Mouse (Mus musculus) midbrain, postnatal 0 days (tissue): ENCODE measurements around the gene Atp1b1. TPM values are rescaled to one million over a fixed set of nuclear protein-coding genes. Genes with fewer than 3 reads are reported as not detected.

Experiments
- ATAC-seq: fragments of 200-750 bp; cut with Nextera tagmentation; 2 replicates; pipeline ENCODE4 v1.8.0; 2017; ENCODE audit warnings: moderate number of reproducible peaks, mild to moderate bottlenecking, moderate TSS enrichment, moderate library complexity; ENCODE audit not compliant: low FRiP score
- DNase-seq: peaks from one replicate; pipeline ENCODE4 v3.0.0-alpha.2; 2015; ENCODE audit warnings: low spot score
- H3K27ac ChIP-seq: fragments of 300-500 bp; sonication (generic); 2 replicates; pipeline ENCODE4 v1.5.1; 2014; ENCODE audit warnings: low read depth, mild to moderate bottlenecking, low read length, mixed read lengths
- H3K27me3 ChIP-seq: fragments of 300-500 bp; sonication (generic); 2 replicates; pipeline ENCODE4 v1.6.1; 2014; ENCODE audit warnings: low read length, control low read depth, mixed read lengths; ENCODE audit not compliant: insufficient read depth
- H3K36me3 ChIP-seq: fragments of 300-500 bp; sonication (generic); 2 replicates; pipeline ENCODE4 v1.6.1; 2014; ENCODE audit warnings: low read length, control low read depth, mixed read lengths; ENCODE audit not compliant: insufficient read depth
- H3K4me1 ChIP-seq: fragments of 300-500 bp; sonication (generic); 2 replicates; pipeline ENCODE4 v1.6.1; 2014; ENCODE audit warnings: mild to moderate bottlenecking, control low read depth, antibody characterized with exemption, low read length, mixed read lengths; ENCODE audit not compliant: insufficient read depth
- H3K4me2 ChIP-seq: fragments of 300-500 bp; sonication (generic); 2 replicates; pipeline ENCODE4 v1.6.1; 2014; ENCODE audit warnings: low read depth, mild to moderate bottlenecking, low read length, mixed read lengths; ENCODE audit not compliant: poor library complexity, severe bottlenecking
- H3K4me3 ChIP-seq: fragments of 300-500 bp; sonication (generic); 2 replicates; pipeline ENCODE4 v1.5.1; 2014; ENCODE audit warnings: low read depth, mild to moderate bottlenecking, low read length, moderate library complexity
- H3K9ac ChIP-seq: fragments of 300-500 bp; sonication (generic); replicated peaks from 2 replicates; pipeline ENCODE4 v1.6.1; 2014; ENCODE audit warnings: mild to moderate bottlenecking, low read length, moderate library complexity, mixed read lengths; ENCODE audit not compliant: poor library complexity, severe bottlenecking
- H3K9me3 ChIP-seq: fragments of 300-500 bp; sonication (generic); 2 replicates; pipeline ENCODE4 v1.6.1; 2016; ENCODE audit warnings: low read length, control low read depth
- CTCF ChIP-seq: IDR thresholded peaks from 2 replicates; pipeline ENCODE4 v1.5.1; 2016; ENCODE audit warnings: antibody characterized with exemption, mild to moderate bottlenecking
- WGBS: fragments of 180-500 bp; shearing (Covaris S2); extraction: QIAGEN DNeasy Blood & Tissue Kit; methylation state at CpG from one replicate; pipeline ENCODE4 v1.1.7; 2014; 5-methylcytosine and 5-hydroxymethylcytosine counted together
- polyA plus RNA-seq: library from polyadenylated mRNA; unstranded; fragments of >200 nt; fragmentation: Nextera tagmentation; extraction: Ambion mirVana; gene quantifications from 2 replicates; pipeline ENCODE4 v1.2.1, GENCODE M21; 2015
- total RNA-seq: library from RNA; depleted of rRNA; stranded (reverse); fragments of >200 nt; gene quantifications from 2 replicates; pipeline ENCODE4 v1.2.3, GENCODE M21; 2014; rRNA removed

Atp1b1 gene
- 328 and 361 TPM in 2 replicates for total RNA-seq
- polyA plus RNA-seq: 530 and 541 TPM in 2 replicates

DNA sequence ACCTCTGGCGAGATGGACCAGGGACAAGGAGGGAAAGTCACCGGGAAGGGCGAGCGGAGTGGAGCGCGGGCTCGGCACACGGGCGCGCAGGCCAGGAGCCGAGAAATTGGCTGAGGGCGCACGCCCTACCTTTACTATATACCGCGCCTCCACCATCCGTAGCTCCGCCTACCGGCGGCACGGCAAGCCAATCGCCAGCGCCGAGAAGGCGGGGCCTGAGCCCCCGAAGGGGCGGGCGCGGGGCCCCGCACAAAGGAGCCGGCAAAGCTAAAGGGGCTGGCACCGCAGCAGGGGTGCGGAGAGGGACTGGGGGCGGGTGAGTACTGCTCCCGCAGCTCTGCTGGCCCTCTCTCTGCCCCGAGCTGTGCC is at the start of gene Atp1b1:
Atp1b1 (minus strand) TSS at position 111 of the 369 bp plus-strand sequence.
- DNase-seq: peak; percentile 95
- Histone ChIP-seq H3K4me2 (peak within 1 kb of the TSS; percentile 75), H3K4me3 (peak within 1 kb of the TSS; percentile 83), H3K9ac (peak within 1 kb of the TSS; percentile 96), H3K36me3 (peaks cover 2% of the 10 kb centered on the region; the same call in 1 of the 2 replicates), H3K4me1 (peaks cover 13% of the 10 kb centered on the region), H3K27me3 (no peaks in the 10 kb centered on the region), H3K27ac (peak within 1 kb of the TSS; percentile 96), H3K9me3 (no peaks in the 10 kb centered on the region)
- peak; percentile 56 for TF ChIP-seq CTCF
- ATAC-seq: peak; percentile 93
- under 1% methylated on average over 30 of the region's 35 CpGs for WGBS

- Histone ChIP-seq H3K4me3 (no peak overlapping the region), H3K4me1 (no peaks in the 10 kb centered on the region), H3K36me3 (no peaks in the 10 kb centered on the region), H3K27me3 (no peaks in the 10 kb centered on the region), H3K9ac (no peak overlapping the region), H3K27ac (no peak overlapping the region), H3K9me3 (no peaks in the 10 kb centered on the region), H3K4me2 (no peak overlapping the region)
- WGBS: 81% methylated on average over 3 of the region's 3 CpGs
- no peak for ATAC-seq
- TF ChIP-seq CTCF: no peak
- no peak for DNase-seq
Measured at GRCm38 (mm10) chr1:164505096-164505495, 46.9 kb upstream of the Atp1b1 start.

GRCm38 (mm10) chr1:164503140-164503730 is 45.1 kb upstream of the Atp1b1 start:
- DNase-seq (no peak), ATAC-seq (no peak)
- WGBS: 46% methylated on average over 8 of the region's 8 CpGs
- TF ChIP-seq CTCF: no peak
- no peak overlapping the region for H3K4me3 ChIP-seq
- H3K9ac ChIP-seq: no peak overlapping the region
- no peak overlapping the region for H3K4me2 ChIP-seq
- no peaks in the 10 kb centered on the region for H3K9me3 ChIP-seq
- no peaks in the 10 kb centered on the region for H3K4me1 ChIP-seq
- H3K27me3 ChIP-seq: no peaks in the 10 kb centered on the region
- H3K27ac ChIP-seq: no peak overlapping the region
- no peaks in the 10 kb centered on the region for H3K36me3 ChIP-seq

DNA sequence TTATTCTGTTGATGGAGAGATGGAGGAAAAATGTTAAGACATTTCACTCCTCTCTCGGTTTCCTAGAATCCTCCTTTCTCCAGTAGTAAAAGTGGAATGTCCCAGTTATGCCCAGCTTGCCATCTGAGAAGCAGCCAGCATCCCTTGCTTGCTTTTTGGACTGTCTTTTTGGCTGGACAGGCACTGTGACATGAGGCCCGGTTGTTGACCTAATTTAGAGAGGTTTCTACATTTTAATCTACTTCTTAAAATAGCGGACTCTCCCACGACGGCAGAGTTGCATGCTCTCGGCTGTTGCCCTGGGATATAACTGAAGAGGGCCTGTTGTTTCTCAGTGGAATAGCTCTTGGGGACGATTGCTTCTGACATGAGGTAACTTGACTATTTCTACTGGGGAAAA is 44.1 kb upstream of the Atp1b1 start:
- Histone ChIP-seq H3K36me3 (no peaks in the 10 kb centered on the region), H3K4me3 (no peak overlapping the region), H3K27ac (no peak overlapping the region), H3K27me3 (no peaks in the 10 kb centered on the region), H3K9me3 (no peaks in the 10 kb centered on the region), H3K4me1 (no peaks in the 10 kb centered on the region), H3K4me2 (no peak overlapping the region), H3K9ac (no peak overlapping the region)
- no peak for TF ChIP-seq CTCF
- 72% methylated on average over 7 of the region's 7 CpGs for WGBS
- DNase-seq (no peak), ATAC-seq (no peak)

- DNase-seq (no peak), ATAC-seq (no peak)
- Histone ChIP-seq H3K27me3 (no peaks in the 10 kb centered on the region), H3K4me1 (no peaks in the 10 kb centered on the region), H3K9ac (no peak overlapping the region), H3K4me2 (no peak overlapping the region), H3K4me3 (no peak overlapping the region), H3K27ac (no peak overlapping the region), H3K9me3 (no peaks in the 10 kb centered on the region), H3K36me3 (no peaks in the 10 kb centered on the region)
- TF ChIP-seq CTCF: no peak
- WGBS: 71% methylated on average over 8 of the region's 8 CpGs
Measured at GRCm38 (mm10) chr1:164494741-164495512, 36.8 kb upstream of the Atp1b1 start.

DNA sequence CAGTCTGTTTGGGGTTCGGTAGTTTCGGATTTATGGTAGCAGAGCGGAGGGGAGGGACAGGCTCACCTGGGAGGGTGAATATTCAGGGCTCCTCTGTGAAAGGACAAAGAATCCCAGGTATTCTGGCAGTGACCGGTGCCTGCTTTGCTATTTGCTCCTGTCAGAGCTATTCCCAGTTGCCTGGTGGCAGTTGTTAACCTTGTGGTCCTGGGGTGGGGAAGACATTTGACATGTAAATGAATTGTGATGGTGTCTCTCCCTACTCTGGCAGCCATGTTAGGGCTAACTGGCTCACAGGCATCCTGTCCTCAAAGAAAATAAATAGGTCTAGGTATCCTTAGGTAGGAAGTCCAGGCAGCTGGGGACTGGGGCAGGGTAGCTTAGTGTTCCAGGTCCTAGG is 36.1 kb upstream of the Atp1b1 start:
- Histone ChIP-seq H3K27ac (no peak overlapping the region), H3K9ac (no peak overlapping the region), H3K4me3 (no peak overlapping the region), H3K9me3 (no peaks in the 10 kb centered on the region), H3K27me3 (no peaks in the 10 kb centered on the region), H3K36me3 (no peaks in the 10 kb centered on the region), H3K4me1 (no peaks in the 10 kb centered on the region), H3K4me2 (no peak overlapping the region)
- DNase-seq: no peak
- TF ChIP-seq CTCF: no peak
- WGBS: 68% methylated on average over 4 of the region's 4 CpGs
- ATAC-seq: no peak
